Mouse (Mus musculus) ES-Bruce4 (cell line): ENCODE data around the gene Ntf5. TPM values are rescaled to one million over a fixed set of nuclear protein-coding genes. Genes with fewer than 3 reads are reported as not detected.

Source experiments
- H3K27ac ChIP-seq: 2 replicates; pipeline ENCODE4 v1.5.1; 2012; ENCODE audit warnings: low read length, inconsistent platforms; ENCODE audit not compliant: insufficient read depth
- H3K27me3 ChIP-seq: 2 replicates; pipeline ENCODE4 v1.6.1; 2012; ENCODE audit warnings: mild to moderate bottlenecking, low read length, inconsistent platforms; ENCODE audit not compliant: control insufficient read depth, poor library complexity, insufficient read depth, severe bottlenecking
- H3K36me3 ChIP-seq: 2 replicates; pipeline ENCODE4 v1.6.1; 2012; ENCODE audit warnings: inconsistent platforms, mild to moderate bottlenecking, low read length, moderate library complexity; ENCODE audit not compliant: control insufficient read depth, poor library complexity, insufficient read depth, severe bottlenecking
- H3K4me1 ChIP-seq: one replicate; pipeline ENCODE4 v1.8.1; 2011; ENCODE audit warnings: low read length; ENCODE audit not compliant: control insufficient read depth, insufficient read depth
- H3K4me3 ChIP-seq: 2 replicates; pipeline ENCODE4 v1.5.1; 2011; ENCODE audit warnings: low read depth, mild to moderate bottlenecking, low read length
- H3K9ac ChIP-seq: 2 replicates; pipeline ENCODE4 v1.6.1; 2012; ENCODE audit warnings: low read depth, mild to moderate bottlenecking, inconsistent platforms; ENCODE audit not compliant: poor library complexity, severe bottlenecking
- H3K9me3 ChIP-seq: replicated peaks from 2 replicates; pipeline ENCODE4 v1.6.1; 2012; ENCODE audit warnings: mild to moderate bottlenecking, low read length, inconsistent platforms; ENCODE audit not compliant: control insufficient read depth, poor library complexity, insufficient read depth, severe bottlenecking
- CTCF ChIP-seq: IDR thresholded peaks from one replicate; pipeline ENCODE4 v1.8.1; 2011; ENCODE audit warnings: low read depth, low read length
- EP300 ChIP-seq: IDR thresholded peaks from 2 replicates; pipeline ENCODE4 v1.6.1; 2011; ENCODE audit warnings: low read depth, low read length; ENCODE audit not compliant: insufficient read depth
- POLR2A ChIP-seq: IDR thresholded peaks from one replicate; pipeline ENCODE4 v1.8.1; 2011; ENCODE audit warnings: low read length; ENCODE audit not compliant: insufficient read depth
- polyA plus RNA-seq: library from polyadenylated mRNA; stranded (reverse); fragments of >200 nt; gene quantifications from 2 replicates; pipeline ENCODE4 v1.2.4, GENCODE M21; 2011; ENCODE audit warnings: low read depth; ENCODE audit not compliant: missing spikeins, insufficient read depth, insufficient read length

Gene Ntf5
- polyA plus RNA-seq, 1 experiment = 5.0 TPM

GRCm38 (mm10) chr7:45451344-45451982 lies 38.0 kb downstream of the Ntf5 start:
- no peaks in the 10 kb centered on the region for H3K9me3 ChIP-seq
- no peak overlapping the region for H3K27ac ChIP-seq
- H3K4me1 ChIP-seq = peaks cover 6% of the 10 kb centered on the region
- H3K4me3 ChIP-seq = peak overlapping the region; percentile 35
- H3K36me3 ChIP-seq = 0 out of 2 replicates have a peak, but pooled peaks cover 5% of the 10 kb centered on the region
- no peaks in the 10 kb centered on the region for H3K27me3 ChIP-seq
- TF ChIP-seq POLR2A = no peak
- 0 out of 2 replicates have a peak, but pooled peaks have one; percentile 20 for TF ChIP-seq EP300
- TF ChIP-seq CTCF = peak; percentile 88
- no peak overlapping the region for H3K9ac ChIP-seq

- no peak for TF ChIP-seq EP300
- H3K4me3 ChIP-seq = no peak overlapping the region
- peaks cover 3% of the 10 kb centered on the region for H3K4me1 ChIP-seq
- no peaks in the 10 kb centered on the region for H3K27me3 ChIP-seq
- H3K9me3 ChIP-seq = no peaks in the 10 kb centered on the region
- H3K36me3 ChIP-seq = peaks cover 26% of the 10 kb centered on the region
- no peak overlapping the region for H3K27ac ChIP-seq
- H3K9ac ChIP-seq = no peak overlapping the region
Observed at GRCm38 (mm10) chr7:45454971-45455370, 41.5 kb downstream of the Ntf5 start.

- H3K4me1 ChIP-seq = peaks cover 3% of the 10 kb centered on the region
- no peaks in the 10 kb centered on the region for H3K27me3 ChIP-seq
- H3K36me3 ChIP-seq = peaks cover 29% of the 10 kb centered on the region
- H3K4me3 ChIP-seq = no peak overlapping the region
- peak overlapping the region; percentile 57 for H3K27ac ChIP-seq
- TF ChIP-seq EP300 (no peak), CTCF (no peak), POLR2A (no peak)
- no peaks in the 10 kb centered on the region for H3K9me3 ChIP-seq
- no peak overlapping the region for H3K9ac ChIP-seq
Observed at GRCm38 (mm10) chr7:45455932-45456696, 42.6 kb downstream of the Ntf5 start.

- Histone ChIP-seq H3K36me3 (peaks cover 32% of the 10 kb centered on the region), H3K27me3 (no peaks in the 10 kb centered on the region), H3K4me3 (peak overlapping the region; percentile 90), H3K9me3 (no peaks in the 10 kb centered on the region), H3K27ac (peak overlapping the region; percentile 57), H3K4me1 (peaks cover 3% of the 10 kb centered on the region), H3K9ac (peak overlapping the region; percentile 87)
- TF ChIP-seq POLR2A (no peak), CTCF (no peak), EP300 (no peak)
Observed at GRCm38 (mm10) chr7:45456721-45457203, 43.3 kb downstream of the Ntf5 start.

GRCm38 (mm10) chr7:45457204-45458060 lies 43.9 kb downstream of the Ntf5 start:
- TF ChIP-seq EP300 (peak; percentile 68; the same call in 1 of the 2 replicates), CTCF (no peak), POLR2A (peak; percentile 43)
- Histone ChIP-seq H3K4me1 (peaks cover 3% of the 10 kb centered on the region), H3K27ac (peak overlapping the region; percentile 57), H3K27me3 (no peaks in the 10 kb centered on the region), H3K36me3 (peaks cover 28% of the 10 kb centered on the region), H3K9me3 (no peaks in the 10 kb centered on the region), H3K4me3 (peak overlapping the region; percentile 90), H3K9ac (peak overlapping the region; percentile 87)
